Mouse (Mus musculus): ENCODE measurements around the gene Zfp420. TPM values are rescaled to one million over a fixed set of nuclear protein-coding genes. Genes with fewer than 3 reads are reported as not detected.
"Not testable (repeated sequence)": the region's sequence is repeated elsewhere in the genome, so short reads cannot be mapped to it uniquely, and the experiment has no call there.

Gene Zfp420
- 10 to 100 TPM; 17.4 to 18.3 TPM for total RNA-seq (2021)

- peak; percentile 88 to 90 for DNase-seq
Measured at GRCm38 (mm10) chr7:29859532-29860517, at the start of gene Zfp420. Zfp420 (plus strand) TSS chr7:29859979.

DNA sequence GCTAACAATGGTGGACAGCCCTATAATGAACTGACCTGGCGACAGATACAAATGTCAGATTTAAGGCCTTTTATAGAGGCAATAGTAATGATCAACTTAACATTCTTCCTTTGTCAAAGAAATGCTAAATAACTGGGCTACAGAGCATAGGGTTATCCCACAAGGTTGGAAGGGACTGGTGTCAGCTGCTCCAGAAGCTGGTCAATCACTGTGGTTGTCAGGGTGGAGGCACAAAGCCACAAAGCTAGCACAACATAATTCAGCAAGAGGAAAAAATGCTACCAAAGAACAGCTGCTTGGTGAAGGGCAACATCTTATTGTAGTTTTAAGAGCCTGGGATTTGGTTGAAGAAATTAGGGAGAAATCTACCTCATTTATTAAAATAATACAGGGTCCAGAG, 47.5 kb upstream of the Zfp420 start:
- no peak for DNase-seq

DNA sequence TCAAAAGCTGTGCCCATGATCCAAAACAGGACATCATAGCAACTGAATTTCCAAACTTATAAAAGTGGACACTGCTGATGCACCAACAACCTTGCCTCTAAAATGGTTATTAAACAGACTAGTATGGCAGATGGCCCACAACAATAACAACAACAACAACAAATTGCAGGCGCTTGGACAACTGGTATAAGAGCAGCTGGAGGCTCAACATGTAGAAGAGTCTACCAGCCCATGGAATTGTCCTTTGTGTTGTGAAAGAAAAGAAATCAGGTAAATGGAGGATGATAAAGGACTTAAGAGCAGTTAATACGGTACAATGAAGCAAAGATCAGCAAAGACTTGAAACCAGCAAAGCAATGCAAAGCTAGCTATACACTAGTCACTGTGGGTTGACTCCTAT, 45.4 kb upstream of the Zfp420 start:
- no peak for DNase-seq

DNA sequence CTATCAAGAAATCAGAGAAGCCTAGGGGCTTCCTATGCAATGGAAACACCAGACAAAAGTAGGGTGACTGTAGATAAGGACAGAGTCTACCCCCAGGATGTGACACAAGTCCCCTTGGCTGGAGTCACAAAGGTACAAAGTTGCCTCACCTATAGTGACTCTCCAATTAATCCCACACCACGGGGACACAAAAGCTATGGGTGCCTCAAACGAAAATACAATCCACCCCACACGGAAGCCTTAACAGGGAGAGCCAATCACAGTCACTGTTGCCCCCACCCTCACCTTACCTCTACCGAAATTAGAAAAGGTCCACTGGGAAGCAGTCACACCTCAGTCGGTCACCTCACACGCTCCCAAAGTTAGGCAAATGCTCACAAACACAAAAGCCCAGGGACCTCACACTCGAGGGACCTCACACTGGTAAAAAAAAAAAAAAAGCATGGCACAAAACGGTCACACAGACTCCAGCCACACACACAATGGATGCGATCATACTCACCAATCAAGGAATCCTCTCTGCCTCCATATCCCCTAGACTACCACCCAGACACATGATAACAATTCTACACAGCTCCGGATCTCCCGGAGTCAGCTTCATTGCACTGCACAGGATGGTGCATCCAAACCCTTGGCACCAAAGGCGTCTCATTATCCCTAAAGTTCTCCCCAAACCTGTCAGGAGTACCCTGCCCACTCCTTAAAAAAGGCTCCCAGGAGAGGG, 44.6 kb upstream of the Zfp420 start:
- no peak for DNase-seq

DNA sequence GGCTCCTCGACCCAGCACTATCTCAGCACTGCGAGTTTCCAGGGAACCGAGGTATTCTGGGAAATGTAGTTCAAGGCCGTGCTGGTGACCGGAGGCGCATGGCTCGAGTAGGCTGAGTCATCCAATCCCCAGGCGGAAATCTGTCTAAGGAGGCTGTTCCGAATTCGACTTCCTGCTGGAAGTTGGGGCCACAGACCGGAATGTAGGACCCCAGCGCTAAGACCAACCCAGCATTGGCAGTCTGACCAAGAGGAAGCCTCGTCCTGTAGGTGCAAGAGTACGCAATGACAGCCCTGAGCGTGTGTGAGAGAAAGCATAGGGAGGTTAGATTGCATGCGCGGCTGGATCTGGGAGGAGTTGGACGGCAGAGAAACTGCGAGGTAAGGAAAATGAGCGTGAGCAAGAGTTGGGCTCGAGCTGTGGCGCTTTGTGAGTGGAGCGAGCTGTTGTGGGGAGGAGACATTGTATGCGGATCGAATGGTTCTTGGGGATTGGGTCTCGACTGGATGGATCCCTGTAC, 43.8 kb upstream of the Zfp420 start, which contains the start of gene Zfp790:
Gene Zfp790, plus strand, starts transcription at position 205 of the 520 bp plus-strand sequence.
- peak; percentile 89 to 91 for DNase-seq

DNA sequence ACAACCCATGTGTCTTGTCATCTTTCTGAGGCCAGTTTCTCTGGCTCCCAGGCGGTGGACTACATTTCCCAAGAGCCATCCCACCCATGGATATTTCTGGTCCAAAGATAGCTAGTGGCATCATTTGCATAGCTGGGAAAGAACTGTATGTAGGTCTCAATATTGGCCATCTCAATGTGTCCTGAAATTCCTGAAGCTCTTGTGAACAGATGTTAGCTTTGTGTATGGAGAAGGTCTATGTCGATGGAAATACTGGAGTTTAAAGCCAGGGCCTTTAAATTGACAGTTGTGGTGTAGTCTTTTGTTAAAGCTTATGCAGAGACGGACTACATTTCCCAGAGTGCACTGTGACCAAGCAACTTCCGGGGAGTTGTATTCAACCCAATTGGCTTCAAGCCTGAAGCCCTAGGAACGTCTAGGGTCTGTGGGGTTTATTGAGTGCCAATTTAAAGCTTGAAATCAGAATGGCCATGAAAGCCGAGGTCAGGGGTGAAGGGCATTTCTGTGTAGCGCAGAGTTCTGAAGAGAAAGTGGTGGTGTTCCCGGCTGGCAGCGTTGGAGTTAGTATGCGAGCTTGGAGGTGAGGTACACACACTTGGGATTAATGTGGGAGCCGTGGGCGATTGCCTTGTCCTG, 41.0 kb upstream of the Zfp420 start:
- peak; percentile 51 to 76 for DNase-seq

- no peak for DNase-seq
Measured at GRCm38 (mm10) chr7:29828001-29828400, 31.8 kb upstream of the Zfp420 start.

- DNase-seq: no peak
Measured at GRCm38 (mm10) chr7:29829804-29830203, 30.0 kb upstream of the Zfp420 start.

GRCm38 (mm10) chr7:29836816-29837215, 23.0 kb upstream of the Zfp420 start:
- no peak for DNase-seq

DNA sequence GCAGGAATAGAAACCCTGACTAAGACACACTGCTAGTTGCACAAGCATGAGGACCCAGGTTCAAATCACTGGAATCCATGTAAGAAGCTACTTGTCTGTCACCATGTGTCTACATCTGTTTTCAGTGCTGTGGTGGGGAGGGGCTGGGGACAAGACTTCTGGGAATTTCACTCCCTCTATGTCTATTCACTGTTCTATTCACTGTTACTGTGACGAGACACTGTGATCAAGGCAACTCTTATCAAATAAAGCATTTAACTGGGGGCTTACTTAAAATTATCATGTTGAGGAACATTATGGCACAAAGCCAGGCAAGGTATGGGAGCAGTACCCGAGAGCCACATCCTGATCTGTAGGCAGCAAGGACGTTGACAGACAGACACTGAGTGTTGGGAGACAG, 20.5 kb upstream of the Zfp420 start:
- DNase-seq: no peak

- DNase-seq: no peak
Measured at GRCm38 (mm10) chr7:29842105-29842504, 17.7 kb upstream of the Zfp420 start.

DNA sequence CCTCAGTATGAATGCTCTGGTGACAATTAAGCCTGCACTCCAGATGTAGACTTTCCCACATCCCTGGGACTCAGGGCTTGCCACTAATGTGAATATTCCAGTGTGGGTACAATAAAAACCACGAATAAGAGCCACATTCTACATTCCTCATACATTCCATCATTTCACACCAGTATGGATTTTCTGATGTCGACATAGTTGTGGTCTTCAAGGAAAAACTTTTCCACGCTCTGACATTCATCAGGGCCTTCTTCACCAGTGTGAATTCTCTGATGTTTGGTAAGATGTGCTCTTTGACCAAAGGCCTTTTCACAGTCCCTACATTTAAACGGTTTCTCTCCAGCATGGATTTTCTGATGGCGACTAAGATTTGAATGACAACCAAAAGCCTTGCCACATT, 15.2 kb upstream of the Zfp420 start:
- no peak for DNase-seq

GRCm38 (mm10) chr7:29852831-29853218, 7.0 kb upstream of the Zfp420 start:
- no peak for DNase-seq

DNA sequence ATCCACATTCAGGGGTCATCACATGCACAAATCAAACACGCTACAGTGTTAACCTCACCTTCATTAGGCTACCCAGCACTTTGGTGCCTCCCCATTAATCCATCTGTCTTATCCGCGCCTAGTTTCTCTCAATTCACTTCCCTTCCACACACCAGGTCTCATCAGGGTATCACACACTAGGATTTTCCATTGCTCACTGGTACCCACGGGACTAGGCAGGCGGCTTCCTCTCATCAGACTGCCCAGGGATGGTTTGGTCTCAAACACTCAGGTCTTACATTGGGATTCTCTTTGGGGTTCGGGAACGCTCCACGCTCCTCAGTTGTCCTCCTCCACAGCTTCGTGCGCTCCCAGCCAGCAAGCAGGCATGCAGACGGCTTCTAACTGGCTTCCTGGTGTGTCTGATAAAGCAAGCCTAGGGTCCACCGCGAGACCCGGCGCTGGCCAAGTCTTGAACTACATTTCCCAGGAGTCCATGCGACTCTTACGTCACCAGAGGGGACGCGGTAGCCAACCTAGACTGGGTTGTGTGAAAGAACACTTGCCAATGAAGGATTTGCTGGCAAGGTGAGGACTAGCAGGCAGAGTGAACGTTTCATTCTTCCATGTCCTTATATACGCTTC, 6.4 kb upstream of the Zfp420 start, which contains the start of gene Zfp940:
Gene Zfp940, minus strand, starts transcription at position 451 of the 624 bp plus-strand sequence.
- DNase-seq: peak; percentile 85 to 86

- no peak for DNase-seq
Measured at GRCm38 (mm10) chr7:29861660-29862059, 1.9 kb downstream of the Zfp420 start.

DNA sequence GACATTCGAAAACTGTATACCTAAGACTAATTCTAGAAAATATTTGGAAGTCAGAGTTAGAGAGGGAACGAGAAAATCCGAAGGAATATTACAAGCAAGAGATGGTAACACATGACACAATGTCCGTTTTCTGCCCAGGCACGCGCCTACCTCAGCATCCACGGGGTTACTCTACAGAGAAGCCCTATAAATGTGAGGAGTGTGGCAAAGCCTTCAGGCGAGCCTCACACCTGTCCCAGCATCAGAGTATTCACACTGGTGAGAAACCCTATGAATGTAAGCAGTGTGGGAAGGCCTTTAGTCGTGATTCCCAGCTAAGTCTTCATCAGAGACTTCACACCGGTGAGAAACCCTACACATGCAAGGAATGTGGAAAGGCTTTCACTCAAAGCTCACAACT, 14.5 kb downstream of the Zfp420 start:
- DNase-seq: no peak

GRCm38 (mm10) chr7:29877561-29877960, 17.8 kb downstream of the Zfp420 start:
- DNase-seq: not testable (repeated sequence)

GRCm38 (mm10) chr7:29880056-29880455, 20.3 kb downstream of the Zfp420 start:
- DNase-seq: no peak

GRCm38 (mm10) chr7:29880916-29881315, 21.1 kb downstream of the Zfp420 start:
- no peak for DNase-seq

- no peak for DNase-seq
Measured at GRCm38 (mm10) chr7:29890501-29890900, 30.7 kb downstream of the Zfp420 start.

DNA sequence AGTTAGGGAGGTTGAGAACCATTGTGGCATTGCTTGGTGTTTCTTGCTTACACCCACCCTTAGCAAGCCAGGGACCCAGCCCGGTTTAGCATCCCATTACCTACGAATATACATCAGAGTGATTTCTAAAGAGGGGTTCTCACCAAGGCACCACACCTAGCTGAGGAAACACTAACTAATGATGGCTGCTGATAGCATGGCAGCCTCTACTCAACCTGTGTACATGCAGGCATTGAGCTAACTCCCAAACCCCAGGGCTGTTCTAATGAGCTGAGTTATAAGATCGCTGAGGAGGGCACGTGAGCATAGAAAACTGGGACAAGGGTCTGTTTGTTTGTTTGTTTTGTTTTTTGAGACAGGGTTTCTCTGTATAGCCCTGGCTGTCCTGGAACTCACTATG, 33.0 kb downstream of the Zfp420 start:
- no peak for DNase-seq

DNA sequence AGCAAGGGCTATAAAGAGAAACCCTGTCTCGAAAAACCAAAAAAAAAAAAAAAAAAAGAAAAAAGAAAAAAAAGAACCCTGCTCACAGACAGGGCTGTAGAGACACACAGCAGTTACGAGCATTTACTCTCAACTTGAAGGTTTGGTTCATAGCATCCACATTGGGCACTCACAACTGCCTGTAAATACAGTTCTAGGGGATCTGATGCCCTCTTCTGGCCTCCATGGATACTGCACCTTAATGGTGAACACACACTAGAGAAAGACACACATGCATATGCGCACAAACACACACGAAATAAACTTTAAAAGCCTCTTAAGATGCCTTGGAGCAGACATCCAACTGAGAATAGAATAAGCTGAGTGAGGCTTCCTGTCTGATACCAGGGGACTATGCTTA, 38.6 kb downstream of the Zfp420 start:
- DNase-seq: no peak
